In genomic region chr4:116788956-116789355, GRCm38 (mm10) we compare ENCODE assay signal across 1 mouse cellular context.
TF ChIP-seq lines count a peak whose summit lies in the region.

No protein-coding gene starts in this region.

TF ChIP-seq in CH12.LX, 34 proteins besides CTCF, POLR2A, EP300 and RAD21 (continued from another document):
- TF ChIP-seq JUND (conservative IDR thresholded peaks at IDR 0.05; ENCODE audit: low read depth, low read length) (no peak), MAX (IDR thresholded peaks at IDR 0.05; ENCODE audit: low read length) (no peak), ELF1 (IDR thresholded peaks at IDR 0.05; ENCODE audit: low read depth, low read length) (0 out of 2 replicates have a peak, but pooled peaks have one; percentile 30), ETS1 (conservative IDR thresholded peaks at IDR 0.05; ENCODE audit: low read depth, low read length) (no peak), ZNF384 (IDR thresholded peaks at IDR 0.05; ENCODE audit: low read depth, low read length) (no peak), KAT2A (IDR thresholded peaks at IDR 0.05; ENCODE audit: insufficient replicate concordance, low read length) (no peak), JUN (IDR thresholded peaks at IDR 0.05; ENCODE audit: insufficient read depth, low read depth, low read length) (no peak), SIN3A (IDR thresholded peaks at IDR 0.05; ENCODE audit: low read length) (peak; percentile 52; the same call in 1 of the 2 replicates), POLR2AphosphoS2 (IDR thresholded peaks at IDR 0.05; ENCODE audit: low read depth, low read length) (no peak), TCF12 (IDR thresholded peaks at IDR 0.05; ENCODE audit: low read depth, low read length) (no peak), SMC3 (IDR thresholded peaks at IDR 0.05; ENCODE audit: low read depth, low read length) (peak; percentile 84), CHD1 (IDR thresholded peaks at IDR 0.05; ENCODE audit: low read depth, low read length) (no peak), GABPA (IDR thresholded peaks at IDR 0.05; ENCODE audit: insufficient replicate concordance, low read depth, low read length) (no peak), ZC3H11A (IDR thresholded peaks at IDR 0.05; ENCODE audit: low read depth, low read length) (peak; percentile 43), USF2 (conservative IDR thresholded peaks at IDR 0.05; ENCODE audit: low read depth, low read length) (no peak)
TF ChIP-seq in CH12.LX: peak in this region for 4.
